ENCODE assay signal across 10 mouse cellular contexts in the genomic region with DNA sequence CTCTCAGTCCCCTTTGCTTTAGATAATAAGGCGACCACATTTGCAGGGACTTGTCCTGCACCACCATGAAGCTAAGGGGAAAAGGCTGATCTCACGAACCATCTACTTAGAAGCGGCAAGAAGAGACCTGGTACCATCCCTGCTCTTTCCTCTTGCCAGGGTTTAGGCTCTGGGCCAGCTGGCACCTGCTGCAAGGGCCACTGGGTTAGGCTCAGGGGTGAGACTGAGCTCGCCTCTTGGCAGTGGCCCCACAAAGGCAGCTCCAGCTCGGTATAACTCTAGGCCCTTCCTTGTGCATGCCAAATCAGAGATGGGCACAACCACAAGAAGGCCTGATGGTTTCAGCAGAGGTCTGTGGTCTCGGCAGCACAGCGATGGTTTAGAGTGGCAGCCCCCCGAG.
A peak's percentile ranks its signal among the peaks of the same experiment; 100 is the strongest.
DNase-seq lines count a peak whose midpoint lies in the region; ATAC-seq and TF ChIP-seq lines count a peak whose summit lies in the region.
"Had no signal": no experiment of that assay in that cellular context is flagged by ENCODE, and none has a peak within 500 bp of the region (broad histone marks: within the 10 kb centered on the region; RNA-seq: fewer than 3 reads in every experiment).

No protein-coding gene starts in this region.

- H3K4me3 ChIP-seq in midbrain, postnatal 0 days (ENCODE audit: low read depth, low read length) = no peak overlapping the region
- H3K4me3 ChIP-seq: limb, embryonic 12.5 days had no signal

- no peak overlapping the region for H3K9ac ChIP-seq in midbrain, postnatal 0 days (replicated peaks; ENCODE audit: low read length, poor library complexity, severe bottlenecking)
- H3K9ac ChIP-seq: limb, embryonic 12.5 days had no signal

- no peak for ATAC-seq in midbrain, postnatal 0 days (ENCODE audit: low FRiP score)
- ATAC-seq: activated CD4-positive, CD25-positive, alpha-beta regulatory T cell, adult 4 months had no signal

- H3K27me3 ChIP-seq in midbrain, postnatal 0 days (ENCODE audit: insufficient read depth, low read length) = no peaks in the 10 kb centered on the region
- H3K27me3 ChIP-seq: limb, embryonic 12.5 days had no signal

- H3K27ac ChIP-seq in midbrain, postnatal 0 days (ENCODE audit: low read depth, low read length) = no peak overlapping the region
- H3K27ac ChIP-seq: limb, embryonic 12.5 days had no signal

- no peaks in the 10 kb centered on the region for H3K4me1 ChIP-seq in midbrain, postnatal 0 days (ENCODE audit: insufficient read depth, low read length)

- H3K9me3 ChIP-seq in midbrain, postnatal 0 days (ENCODE audit: low read length) = no peaks in the 10 kb centered on the region
- H3K9me3 ChIP-seq: limb, embryonic 12.5 days had no signal

- H3K4me2 ChIP-seq in midbrain, postnatal 0 days (ENCODE audit: low read depth, low read length, poor library complexity, severe bottlenecking) = no peak overlapping the region
- H3K4me2 ChIP-seq: limb, embryonic 12.5 days had no signal

- DNase-seq in heart, adult 11 months = peak; percentile 98
- no peak for DNase-seq in heart, adult 8-10 months (ENCODE audit: low spot score)
- DNase-seq in adrenal gland, adult 8-10 months = peak; percentile 73
- peak; percentile 78 to 90 for DNase-seq in gastrocnemius, adult 8-10 months (ENCODE audit: low spot score in 2 of 2)
- peak; percentile 82 to 83 for DNase-seq in kidney, adult 8-10 months
- DNase-seq in B cell, adult 2 months = no peak
- DNase-seq in midbrain, postnatal 0 days (ENCODE audit: low spot score) = no peak
- no peak for DNase-seq in spleen, postnatal 14 days (ENCODE audit: low spot score in 2 of 2)

- WGBS in midbrain, postnatal 0 days = 74% methylated on average over 8 of the region's 8 CpGs

- TF ChIP-seq CTCF in midbrain, postnatal 0 days (IDR thresholded peaks at IDR 0.05) = no peak

- H3K36me3 ChIP-seq in midbrain, postnatal 0 days (ENCODE audit: insufficient read depth, low read length) = peaks cover 4% of the 10 kb centered on the region; the same call in 1 of the 2 replicates

Comparison
In these comparisons a context has a peak if more than half of its experiments do, and no peak if none do; other contexts are left out.
1. DNase-seq: peak in heart, adult 11 months (single experiment), adrenal gland, adult 8-10 months (single experiment), gastrocnemius, adult 8-10 months (2 of 2) and kidney, adult 8-10 months (2 of 2); none in heart, adult 8-10 months (single experiment), B cell, adult 2 months (0 of 2), midbrain, postnatal 0 days (single experiment) and spleen, postnatal 14 days (0 of 2).